Mouse (Mus musculus) liver, embryonic 13.5 days (tissue): Measurements from ENCODE around the gene Pde4d. TPM values are rescaled to one million over a fixed set of nuclear protein-coding genes. Genes with fewer than 3 reads are reported as not detected.
A peak's percentile ranks its signal among the peaks of the same experiment; 100 is the strongest.

Experiments used
- ATAC-seq: fragments of 200-750 bp; cut with Nextera tagmentation; 2 replicates; pipeline ENCODE4 v1.8.0; 2017; ENCODE audit warnings: low read depth, mild to moderate bottlenecking, moderate number of reproducible peaks, moderate library complexity
- DNase-seq: peaks from one replicate; pipeline ENCODE4 v3.0.0; 2022
- H3K27ac ChIP-seq: fragments of 300-500 bp; sonication (generic); 2 replicates; pipeline ENCODE4 v1.5.1; 2015; ENCODE audit warnings: moderate library complexity, mild to moderate bottlenecking, inconsistent platforms
- H3K27me3 ChIP-seq: fragments of 300-500 bp; sonication (generic); 2 replicates; pipeline ENCODE4 v1.6.1; 2015; ENCODE audit warnings: mild to moderate bottlenecking, inconsistent platforms
- H3K36me3 ChIP-seq: fragments of 300-500 bp; sonication (generic); 2 replicates; pipeline ENCODE4 v1.6.1; 2015; ENCODE audit warnings: mild to moderate bottlenecking, inconsistent platforms
- H3K4me1 ChIP-seq: fragments of 300-500 bp; sonication (generic); replicated peaks from 2 replicates; pipeline ENCODE4 v1.6.1; 2015; ENCODE audit warnings: inconsistent platforms
- H3K4me2 ChIP-seq: fragments of 300-500 bp; sonication (generic); 2 replicates; pipeline ENCODE4 v1.6.1; 2015; ENCODE audit warnings: inconsistent platforms, mild to moderate bottlenecking, moderate library complexity
- H3K4me3 ChIP-seq: fragments of 300-500 bp; sonication (generic); replicated peaks from 2 replicates; pipeline ENCODE4 v1.5.1; 2015; ENCODE audit warnings: mild to moderate bottlenecking, inconsistent platforms
- H3K9ac ChIP-seq: fragments of 300-500 bp; sonication (generic); 2 replicates; pipeline ENCODE4 v1.6.1; 2015; ENCODE audit warnings: mild to moderate bottlenecking, inconsistent platforms
- H3K9me3 ChIP-seq: fragments of 300-500 bp; sonication (generic); replicated peaks from 2 replicates; pipeline ENCODE4 v1.6.1; 2016; ENCODE audit warnings: inconsistent platforms
- WGBS: fragments of 180-500 bp; shearing (Covaris S2); methylation state at CpG from one replicate; pipeline ENCODE4 v1.1.7; 2015; ENCODE audit not compliant: insufficient replicate concordance; 5-methylcytosine and 5-hydroxymethylcytosine counted together
- polyA plus RNA-seq: library from polyadenylated mRNA; unstranded; fragments of >200 nt; fragmentation: Nextera tagmentation; extraction: Ambion mirVana; gene quantifications from 2 replicates; pipeline ENCODE4 v1.2.1, GENCODE M21; 2015

Gene Pde4d
- polyA plus RNA-seq, 1 experiment from 2014 or later, result 11.8 TPM

DNA sequence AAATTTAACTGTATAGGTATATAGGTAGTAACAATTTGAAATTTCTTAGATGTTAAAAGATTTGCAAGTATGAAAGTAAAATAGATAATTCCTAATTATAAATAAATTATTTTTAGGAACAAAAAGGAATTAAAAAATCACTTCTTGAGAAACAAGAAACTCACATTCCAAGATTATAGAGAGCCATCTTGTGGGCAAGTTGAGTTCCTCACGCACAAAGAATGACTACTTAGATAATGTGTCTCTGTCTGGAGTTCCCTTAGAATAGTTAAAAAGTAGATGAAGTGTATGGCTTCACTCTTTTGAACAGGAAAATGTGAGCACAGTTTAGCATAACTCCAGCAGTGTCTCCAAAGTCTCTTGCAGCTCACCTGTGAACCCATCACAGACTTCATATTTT lies 1155.4 kb downstream of the Pde4d start:
- no peak for DNase-seq
- H3K27me3 ChIP-seq, result no peaks in the 10 kb centered on the region
- H3K27ac ChIP-seq, result no peak overlapping the region
- no peak overlapping the region for H3K9ac ChIP-seq
- ATAC-seq, result no peak
- no peaks in the 10 kb centered on the region for H3K36me3 ChIP-seq
- WGBS, result 48% methylated on average over 1 of the region's 1 CpGs
- H3K4me1 ChIP-seq, result no peaks in the 10 kb centered on the region
- no peak overlapping the region for H3K4me2 ChIP-seq
- no peaks in the 10 kb centered on the region for H3K9me3 ChIP-seq
- no peak overlapping the region for H3K4me3 ChIP-seq

DNA sequence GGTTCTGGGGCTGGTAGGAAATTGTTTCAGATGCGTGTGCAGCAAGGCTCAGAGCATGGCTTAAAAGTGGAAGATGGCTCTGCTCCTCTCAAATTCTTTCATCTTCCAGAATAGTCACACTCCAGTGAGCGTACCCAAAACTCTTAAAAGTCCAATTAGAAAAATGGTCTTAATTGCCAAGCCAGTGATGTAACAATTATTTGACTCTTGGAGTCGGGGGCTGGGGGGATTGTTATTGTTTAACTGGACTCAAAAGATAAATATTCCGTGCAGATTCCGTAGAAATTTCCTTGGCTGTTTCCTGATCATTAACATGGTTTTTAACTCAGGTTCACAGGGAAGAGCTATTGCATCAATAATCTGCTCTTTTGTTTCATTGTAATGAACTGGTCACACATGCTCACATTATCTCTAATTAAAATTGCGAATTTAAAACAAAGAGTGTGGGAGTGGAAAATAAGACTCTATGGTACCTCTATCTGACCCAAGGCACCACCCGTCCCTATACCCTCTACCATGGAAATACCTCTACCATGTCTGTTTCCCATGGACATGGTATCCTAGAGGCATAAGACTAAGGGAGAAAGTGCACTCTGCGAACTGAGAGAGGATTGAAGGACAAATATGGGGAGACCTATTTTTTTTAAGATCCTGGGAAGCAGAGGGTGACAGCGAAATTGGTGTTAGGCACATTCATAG lies 1159.5 kb downstream of the Pde4d start:
- no peaks in the 10 kb centered on the region for H3K9me3 ChIP-seq
- H3K4me1 ChIP-seq, result no peaks in the 10 kb centered on the region
- no peaks in the 10 kb centered on the region for H3K36me3 ChIP-seq
- no peak overlapping the region for H3K9ac ChIP-seq
- H3K27me3 ChIP-seq, result no peaks in the 10 kb centered on the region
- ATAC-seq (no peak), DNase-seq (no peak)
- H3K27ac ChIP-seq, result no peak overlapping the region
- no peak overlapping the region for H3K4me2 ChIP-seq
- 58% methylated on average over 9 of the region's 9 CpGs for WGBS
- no peak overlapping the region for H3K4me3 ChIP-seq

DNA sequence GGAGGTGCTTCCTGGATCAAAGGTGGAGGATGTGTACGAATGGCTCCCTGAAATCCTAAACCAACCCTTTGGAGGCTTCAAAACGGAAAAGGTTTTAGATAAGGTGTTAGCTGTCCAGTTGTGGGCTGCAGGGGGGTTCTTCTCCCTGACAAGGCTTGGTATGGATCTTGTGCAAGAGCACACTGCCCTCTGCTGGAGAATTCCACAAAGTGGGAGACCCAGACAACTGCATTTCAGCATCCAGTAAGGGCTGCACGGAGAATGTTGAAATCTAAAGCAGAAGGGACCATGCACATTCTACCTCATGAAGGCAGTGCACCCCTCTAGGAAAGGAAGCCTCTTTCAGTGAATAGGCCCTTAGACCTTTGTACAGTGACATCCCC lies 1160.0 kb downstream of the Pde4d start:
- Histone ChIP-seq H3K4me2 (no peak overlapping the region), H3K36me3 (no peaks in the 10 kb centered on the region), H3K4me3 (no peak overlapping the region), H3K4me1 (no peaks in the 10 kb centered on the region), H3K9me3 (no peaks in the 10 kb centered on the region), H3K27ac (no peak overlapping the region), H3K9ac (no peak overlapping the region), H3K27me3 (no peaks in the 10 kb centered on the region)
- WGBS, result 4% methylated on average over 3 of the region's 3 CpGs
- ATAC-seq (no peak), DNase-seq (no peak)

DNA sequence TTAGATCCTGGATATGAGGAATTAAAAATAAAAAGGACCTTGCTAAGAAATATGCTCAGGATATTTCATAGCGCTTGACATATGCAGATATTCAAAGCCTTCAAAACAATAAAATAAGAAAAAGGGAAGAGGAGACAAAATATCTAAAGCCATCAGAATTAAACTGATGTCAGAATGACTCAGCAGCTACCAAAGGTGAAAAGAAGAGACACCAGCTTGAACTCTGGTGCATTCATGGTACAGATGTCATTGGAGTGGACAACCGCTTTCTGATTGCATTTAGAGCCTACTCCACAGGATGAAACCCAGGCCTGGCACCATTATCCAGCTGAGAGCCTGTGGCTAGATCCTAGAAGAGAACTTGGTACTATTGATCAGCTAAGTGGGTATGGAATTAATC lies 1161.0 kb downstream of the Pde4d start:
- no peak overlapping the region for H3K4me3 ChIP-seq
- H3K9ac ChIP-seq, result no peak overlapping the region
- H3K9me3 ChIP-seq, result no peaks in the 10 kb centered on the region
- ATAC-seq (no peak), DNase-seq (no peak)
- no peaks in the 10 kb centered on the region for H3K36me3 ChIP-seq
- 80% methylated on average over 2 of the region's 2 CpGs for WGBS
- H3K4me1 ChIP-seq, result peaks cover 7% of the 10 kb centered on the region
- no peak overlapping the region for H3K4me2 ChIP-seq
- H3K27me3 ChIP-seq, result no peaks in the 10 kb centered on the region
- no peak overlapping the region for H3K27ac ChIP-seq

DNA sequence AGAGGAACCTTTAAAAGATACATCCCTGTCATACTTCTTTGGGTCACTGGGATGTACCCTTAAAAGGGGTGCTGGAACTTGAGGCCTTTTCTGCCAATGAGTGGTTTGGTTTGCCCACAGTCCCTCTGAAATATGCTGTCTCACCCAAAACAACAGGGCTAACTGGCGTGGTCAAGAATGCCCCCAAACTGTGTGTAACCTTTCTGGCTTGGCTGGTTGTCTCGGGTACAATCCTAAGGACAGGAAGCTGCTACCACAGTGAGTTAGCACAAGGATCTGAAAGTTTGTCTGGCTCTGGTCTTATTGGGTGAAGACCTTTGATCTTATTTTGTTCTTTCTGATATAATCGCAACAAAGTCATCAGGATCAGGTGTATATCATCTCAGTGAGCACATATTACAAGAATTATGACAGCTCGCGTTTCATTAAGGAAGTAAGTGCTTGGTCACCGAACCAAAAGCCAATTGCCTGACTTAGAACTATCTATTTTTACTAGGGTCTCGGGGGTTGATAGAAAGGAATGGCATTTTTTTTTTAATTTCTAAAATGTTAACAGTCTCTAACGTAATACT lies 1165.6 kb downstream of the Pde4d start:
- no peaks in the 10 kb centered on the region for H3K9me3 ChIP-seq
- H3K36me3 ChIP-seq, result no peaks in the 10 kb centered on the region
- peaks cover 17% of the 10 kb centered on the region for H3K4me1 ChIP-seq
- no peak for ATAC-seq
- WGBS, result 27% methylated on average over 8 of the region's 8 CpGs
- H3K9ac ChIP-seq, result no peak overlapping the region
- no peak overlapping the region for H3K4me3 ChIP-seq
- H3K4me2 ChIP-seq, result peak overlapping the region; percentile 39
- DNase-seq, result no peak
- H3K27me3 ChIP-seq, result no peaks in the 10 kb centered on the region
- no peak overlapping the region for H3K27ac ChIP-seq

DNA sequence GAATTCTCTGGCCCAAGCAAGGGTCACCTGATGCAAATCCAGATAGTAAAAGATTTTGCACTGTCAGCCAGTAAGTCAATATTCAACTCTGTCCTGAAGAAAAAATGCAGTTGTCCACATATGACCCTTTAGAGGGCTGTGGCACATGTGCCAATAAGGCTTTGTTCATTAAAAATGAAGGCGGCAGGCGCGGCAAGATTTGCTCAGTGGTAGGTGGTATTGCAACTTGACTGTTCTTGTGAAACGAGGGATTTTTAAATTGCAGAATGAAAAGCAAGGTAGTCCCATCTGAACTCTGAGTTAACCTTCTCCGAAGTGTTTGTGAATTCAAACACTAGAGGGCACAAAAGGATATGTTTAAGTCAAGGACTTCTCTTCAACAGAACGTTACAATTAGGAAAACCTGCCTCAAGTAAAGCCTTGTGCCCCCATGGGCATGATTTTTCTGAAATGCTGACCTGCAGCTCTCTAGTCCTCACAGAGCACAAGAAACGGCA lies 1166.1 kb downstream of the Pde4d start:
- H3K4me2 ChIP-seq, result peak overlapping the region; percentile 39
- H3K9ac ChIP-seq, result no peak overlapping the region
- ATAC-seq (peak; percentile 56), DNase-seq (no peak)
- no peaks in the 10 kb centered on the region for H3K36me3 ChIP-seq
- 10% methylated on average over 7 of the region's 7 CpGs for WGBS
- no peak overlapping the region for H3K4me3 ChIP-seq
- H3K9me3 ChIP-seq, result no peaks in the 10 kb centered on the region
- H3K27me3 ChIP-seq, result no peaks in the 10 kb centered on the region
- H3K4me1 ChIP-seq, result peaks cover 17% of the 10 kb centered on the region
- no peak overlapping the region for H3K27ac ChIP-seq

DNA sequence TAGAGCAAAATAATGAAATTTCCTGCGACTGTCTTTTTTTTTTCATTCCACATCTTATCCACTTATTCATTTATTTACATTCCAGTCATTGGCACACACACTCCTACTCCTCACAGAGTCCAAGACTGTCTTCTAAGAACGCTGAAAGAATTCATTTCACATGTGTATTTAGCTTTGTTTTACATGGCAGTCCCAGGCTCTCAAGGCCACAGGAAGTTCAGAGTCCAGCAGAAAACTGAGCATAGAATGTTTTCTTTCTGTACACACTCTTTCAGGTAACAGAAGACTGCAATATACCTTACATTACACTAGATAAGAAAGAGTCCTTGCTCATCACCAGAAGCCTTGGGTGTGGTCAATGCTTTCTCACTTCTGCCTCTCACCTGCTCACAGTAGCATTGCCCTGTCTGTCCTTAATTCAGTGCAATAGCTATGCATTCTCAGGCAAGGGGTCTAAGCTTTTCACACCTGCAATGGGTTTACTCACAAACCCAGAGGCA lies 1169.5 kb downstream of the Pde4d start:
- H3K36me3 ChIP-seq, result no peaks in the 10 kb centered on the region
- no peak overlapping the region for H3K9ac ChIP-seq
- no peak overlapping the region for H3K4me3 ChIP-seq
- no peak overlapping the region for H3K27ac ChIP-seq
- DNase-seq (no peak), ATAC-seq (no peak)
- 64% methylated on average over 2 of the region's 2 CpGs for WGBS
- H3K27me3 ChIP-seq, result no peaks in the 10 kb centered on the region
- H3K4me1 ChIP-seq, result peaks cover 27% of the 10 kb centered on the region
- H3K9me3 ChIP-seq, result no peaks in the 10 kb centered on the region
- H3K4me2 ChIP-seq, result no peak overlapping the region

DNA sequence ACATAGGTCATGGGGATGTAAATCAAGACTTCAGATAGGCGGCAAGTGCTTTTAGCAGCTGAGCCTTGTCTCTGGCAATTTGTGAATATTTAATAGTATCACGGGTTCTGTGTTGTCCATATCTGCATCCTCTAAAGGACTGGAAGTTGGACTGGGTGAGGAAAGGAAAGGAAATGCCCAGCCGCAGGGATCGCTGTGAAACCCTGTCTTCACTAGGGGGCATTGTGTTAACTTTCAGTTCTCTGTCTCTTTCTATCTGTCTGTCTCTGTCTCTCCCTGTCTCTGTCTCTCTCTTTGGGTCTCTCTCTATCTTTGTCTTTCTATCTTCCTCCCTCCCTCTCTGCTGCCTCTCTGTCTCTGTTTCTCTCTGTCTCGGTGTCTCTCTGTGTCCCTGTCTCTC lies 1172.5 kb downstream of the Pde4d start:
- no peak overlapping the region for H3K27ac ChIP-seq
- no peaks in the 10 kb centered on the region for H3K27me3 ChIP-seq
- DNase-seq, result no peak

DNA sequence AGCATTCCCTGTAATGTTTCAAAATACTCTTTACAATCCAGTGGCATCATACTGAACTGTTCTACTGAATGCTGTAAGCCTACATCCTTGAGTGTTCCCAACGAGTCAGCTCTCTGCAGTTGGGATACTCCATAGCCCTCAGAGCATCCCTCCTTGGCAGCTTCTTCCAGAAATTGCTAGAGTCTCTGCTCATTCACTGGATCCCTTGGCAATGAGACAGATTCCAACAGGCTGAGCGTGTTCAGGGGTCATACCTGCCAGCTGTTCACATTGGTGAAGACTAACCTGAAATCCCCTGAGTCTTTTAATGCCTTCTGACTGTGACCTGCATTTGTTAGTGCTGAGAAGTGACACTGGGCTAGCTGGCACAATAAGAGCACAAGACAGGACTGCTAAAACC lies 1173.5 kb downstream of the Pde4d start:
- H3K27ac ChIP-seq, result no peak overlapping the region
- ATAC-seq, result no peak
- peaks cover 26% of the 10 kb centered on the region for H3K4me1 ChIP-seq
- H3K4me3 ChIP-seq, result no peak overlapping the region
- no peak for DNase-seq
- WGBS, result 77% methylated on average over 2 of the region's 2 CpGs
- no peaks in the 10 kb centered on the region for H3K36me3 ChIP-seq
- H3K9ac ChIP-seq, result no peak overlapping the region
- no peaks in the 10 kb centered on the region for H3K9me3 ChIP-seq
- no peaks in the 10 kb centered on the region for H3K27me3 ChIP-seq
- no peak overlapping the region for H3K4me2 ChIP-seq

More for the DNA sequence above, 1172.5 kb downstream of the Pde4d start:
- Histone ChIP-seq H3K4me1 (peaks cover 26% of the 10 kb centered on the region), H3K4me2 (no peak overlapping the region), H3K9ac (no peak overlapping the region), H3K9me3 (no peaks in the 10 kb centered on the region), H3K4me3 (no peak overlapping the region), H3K36me3 (no peaks in the 10 kb centered on the region)
- peak; percentile 47; the same call in 1 of the 2 replicates for ATAC-seq
- 57% methylated on average over 5 of the region's 5 CpGs for WGBS

DNA sequence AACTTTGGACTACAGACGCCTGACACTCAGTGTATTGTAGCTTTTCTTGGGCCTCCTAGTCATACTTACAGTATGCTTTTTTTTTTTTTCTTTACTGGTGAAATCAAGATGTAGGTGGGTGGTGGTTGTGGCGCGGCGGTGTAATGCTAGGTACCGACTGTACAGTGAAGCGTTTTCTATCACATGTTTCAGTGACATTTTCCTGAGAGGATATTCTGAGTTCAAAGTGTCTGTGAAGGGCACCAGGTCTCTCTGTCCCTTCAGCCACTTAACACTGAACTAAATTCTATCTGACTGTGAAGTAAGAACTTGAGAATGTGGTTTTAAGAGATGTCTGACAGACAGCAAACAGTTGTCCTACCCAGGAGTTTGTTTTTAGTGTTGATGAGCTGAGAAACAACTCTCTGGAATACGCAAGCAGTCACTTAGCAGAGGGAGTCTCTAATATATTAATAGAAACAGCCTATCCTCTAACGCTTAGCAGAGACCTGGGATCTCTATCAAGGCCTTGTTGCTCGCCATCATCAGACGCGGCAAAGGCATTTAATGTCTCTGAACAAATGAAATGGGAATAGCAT lies 1175.1 kb downstream of the Pde4d start:
- Histone ChIP-seq H3K27ac (no peak overlapping the region), H3K36me3 (no peaks in the 10 kb centered on the region), H3K27me3 (no peaks in the 10 kb centered on the region), H3K4me2 (no peak overlapping the region), H3K9ac (no peak overlapping the region), H3K4me3 (no peak overlapping the region), H3K4me1 (peaks cover 19% of the 10 kb centered on the region), H3K9me3 (no peaks in the 10 kb centered on the region)
- DNase-seq (no peak), ATAC-seq (no peak)
- WGBS, result 86% methylated on average over 11 of the region's 11 CpGs

DNA sequence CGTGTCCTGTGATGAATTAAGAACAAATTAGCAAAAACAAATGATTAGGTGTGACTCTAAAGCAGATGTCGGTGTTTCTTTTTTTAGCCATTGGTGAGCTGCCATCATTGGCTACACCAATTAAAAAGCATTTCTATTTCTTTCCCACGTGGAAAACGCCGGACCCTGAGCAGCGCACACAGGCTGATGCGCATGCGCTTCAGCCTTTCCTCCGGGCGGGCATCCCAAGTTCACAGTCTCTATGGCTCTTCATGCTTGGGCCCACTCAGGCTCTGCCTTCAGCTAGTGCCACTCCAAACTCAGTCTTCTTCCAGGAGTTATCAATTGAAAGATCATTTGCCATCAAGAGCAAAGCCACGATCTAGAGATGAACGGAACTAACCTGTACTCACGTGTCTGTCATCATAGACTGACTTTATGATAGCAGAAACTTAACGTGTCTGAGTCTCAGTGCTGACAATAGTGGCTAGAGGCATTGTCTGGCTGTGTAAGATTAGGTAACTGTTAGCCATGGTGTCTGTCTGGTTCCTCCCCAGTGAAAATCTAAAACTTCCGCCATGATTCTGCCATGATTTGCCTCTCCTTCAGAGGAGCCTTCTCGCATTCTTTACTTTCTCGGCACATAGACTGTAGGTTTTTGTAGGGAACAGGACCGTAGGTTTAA lies 1175.8 kb downstream of the Pde4d start:
- Histone ChIP-seq H3K27me3 (no peaks in the 10 kb centered on the region), H3K9me3 (no peaks in the 10 kb centered on the region), H3K4me2 (no peak overlapping the region), H3K27ac (no peak overlapping the region), H3K9ac (no peak overlapping the region), H3K36me3 (no peaks in the 10 kb centered on the region), H3K4me3 (no peak overlapping the region), H3K4me1 (peaks cover 20% of the 10 kb centered on the region)
- ATAC-seq (no peak), DNase-seq (no peak)
- 74% methylated on average over 18 of the region's 18 CpGs for WGBS
